In the genomic region with DNA sequence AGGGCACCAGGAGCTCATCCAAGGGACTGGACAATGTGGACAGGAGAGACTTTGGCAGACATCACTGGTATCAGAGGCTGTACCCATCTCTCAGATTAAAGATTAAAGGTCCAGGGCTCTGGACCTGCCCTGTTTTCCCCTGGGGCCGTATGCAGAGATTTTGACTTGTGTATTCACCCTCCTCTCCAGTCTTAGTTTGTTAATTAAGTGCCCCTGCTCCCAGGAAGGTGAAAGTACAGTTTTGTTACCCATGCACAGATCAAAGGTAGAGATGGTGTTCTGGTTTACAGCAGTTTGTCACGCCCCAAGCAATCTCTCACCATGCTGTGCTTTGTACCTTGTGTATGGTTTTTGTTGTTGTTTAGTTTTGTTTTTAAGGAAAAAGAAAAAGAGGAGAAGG, we compare ENCODE assay signal across 22 mouse cellular contexts. TPM values are rescaled to one million over a fixed set of nuclear protein-coding genes. Genes with fewer than 3 reads are reported as not detected.
"Had no signal": no experiment of that assay in that cellular context is flagged by ENCODE, and none has a peak within 500 bp of the region (broad histone marks: within the 10 kb centered on the region; RNA-seq: fewer than 3 reads in every experiment).

No protein-coding gene starts in this region.

- DNase-seq: left cerebral cortex, postnatal 4 days; lung, adult 2 months; lung, postnatal 14 days; lung, postnatal 4 days; midbrain, embryonic 14.5 days; retina, postnatal 1 day; right cerebral cortex, postnatal 25 days; thymus, adult 18-20 months; thymus, postnatal 36 days had no signal

- H3K27me3 ChIP-seq: limb, embryonic 12.5 days; limb, embryonic 15.5 days; liver, embryonic 12.5 days; liver, embryonic 15.5 days had no signal

- H3K9me3 ChIP-seq: limb, embryonic 12.5 days; limb, embryonic 15.5 days; liver, embryonic 12.5 days; liver, embryonic 15.5 days had no signal

- H3K9ac ChIP-seq: limb, embryonic 12.5 days; limb, embryonic 15.5 days; liver, embryonic 12.5 days; liver, embryonic 15.5 days had no signal

- H3K4me1 ChIP-seq: liver, embryonic 12.5 days; liver, embryonic 15.5 days had no signal

- H3K4me2 ChIP-seq: limb, embryonic 12.5 days; limb, embryonic 15.5 days; liver, embryonic 12.5 days; liver, embryonic 15.5 days; midbrain, embryonic 11.5 days had no signal

- H3K4me3 ChIP-seq: limb, embryonic 12.5 days; limb, embryonic 15.5 days; liver, embryonic 12.5 days; liver, embryonic 15.5 days had no signal

- ATAC-seq: hindbrain, embryonic 16.5 days; liver, embryonic 12.5 days had no signal

- H3K27ac ChIP-seq: limb, embryonic 12.5 days; limb, embryonic 15.5 days; liver, embryonic 12.5 days; liver, embryonic 15.5 days had no signal

- H3K36me3 ChIP-seq: limb, embryonic 12.5 days; limb, embryonic 15.5 days; liver, embryonic 12.5 days; liver, embryonic 15.5 days had no signal

RNA-seq across cellular contexts. Expression of a gene that starts 12.4 kb away (rescaled TPM):
- total RNA-seq: layer of hippocampus, adult 18-20 months; left cerebral cortex, adult 8-10 months; megakaryocyte progenitor cell, adult 5-6 weeks; megakaryocyte-erythroid progenitor cell, adult 5-6 weeks had no signal
- polyA plus RNA-seq: liver, embryonic 12.5 days; neural tube, embryonic 11.5 days; spleen, adult 2 months had no signal

RNA-seq across cellular contexts. Expression of a gene that starts 17.5 kb away (rescaled TPM):
- total RNA-seq: midbrain, postnatal 0 days had no signal
- polyA plus RNA-seq: liver, embryonic 12.5 days; midbrain, embryonic 11.5 days; midbrain, embryonic 14.5 days; neural tube, embryonic 11.5 days had no signal
